Mouse (Mus musculus): ENCODE data around the gene Tceanc.

The Tceanc gene

GRCm38 (mm10) chrX:166518345-166518744 lies at the start of gene Tceanc:
Tceanc (minus strand) TSS chrX:166518567.
- no peak for DNase-seq (ENCODE audit: low read depth, low spot score)

GRCm38 (mm10) chrX:166565983-166566382 lies 47.6 kb upstream of the Tceanc start:
- no peak for DNase-seq (ENCODE audit: low read depth, low spot score)

GRCm38 (mm10) chrX:166565401-166565800 lies 47.0 kb upstream of the Tceanc start:
- no peak for DNase-seq (ENCODE audit: low read depth, low spot score)

- no peak for DNase-seq (ENCODE audit: low read depth, low spot score)
Measured at GRCm38 (mm10) chrX:166564900-166565299, 46.5 kb upstream of the Tceanc start.

- no peak for DNase-seq (ENCODE audit: low read depth, low spot score)
Measured at GRCm38 (mm10) chrX:166559333-166559732, 41.0 kb upstream of the Tceanc start.

GRCm38 (mm10) chrX:166552355-166552754 lies 34.0 kb upstream of the Tceanc start:
- no peak for DNase-seq (ENCODE audit: low read depth, low spot score)

- no peak for DNase-seq (ENCODE audit: low read depth, low spot score)
Measured at GRCm38 (mm10) chrX:166546495-166546894, 28.1 kb upstream of the Tceanc start.

- DNase-seq (ENCODE audit: low read depth, low spot score), result peak; percentile 15
Measured at GRCm38 (mm10) chrX:166535138-166535537, 16.8 kb upstream of the Tceanc start.

- DNase-seq (ENCODE audit: low read depth, low spot score), result no peak
Measured at GRCm38 (mm10) chrX:166533432-166533831, 15.1 kb upstream of the Tceanc start.

GRCm38 (mm10) chrX:166531671-166532070 lies 13.3 kb upstream of the Tceanc start:
- peak; percentile 79 for DNase-seq (ENCODE audit: low read depth, low spot score)

GRCm38 (mm10) chrX:166528126-166528525 lies 9.8 kb upstream of the Tceanc start:
- DNase-seq (ENCODE audit: low read depth, low spot score), result no peak

- DNase-seq (ENCODE audit: low read depth, low spot score), result no peak
Measured at GRCm38 (mm10) chrX:166525637-166526315, 7.4 kb upstream of the Tceanc start.

GRCm38 (mm10) chrX:166520782-166521181 lies 2.4 kb upstream of the Tceanc start:
- no peak for DNase-seq (ENCODE audit: low read depth, low spot score)

- no peak for DNase-seq (ENCODE audit: low read depth, low spot score)
Measured at GRCm38 (mm10) chrX:166516631-166517030, 1.7 kb downstream of the Tceanc start.

- DNase-seq (ENCODE audit: low read depth, low spot score), result no peak
Measured at GRCm38 (mm10) chrX:166515923-166516322, 2.4 kb downstream of the Tceanc start.

GRCm38 (mm10) chrX:166514035-166514434 lies 4.3 kb downstream of the Tceanc start:
- peak; percentile 75 for DNase-seq (ENCODE audit: low read depth, low spot score)

- DNase-seq (ENCODE audit: low read depth, low spot score), result no peak
Measured at GRCm38 (mm10) chrX:166512071-166512470, 6.3 kb downstream of the Tceanc start.

- no peak for DNase-seq (ENCODE audit: low read depth, low spot score)
Measured at GRCm38 (mm10) chrX:166511107-166511506, 7.3 kb downstream of the Tceanc start.

- DNase-seq (ENCODE audit: low read depth, low spot score), result peak; percentile 96
Measured at GRCm38 (mm10) chrX:166509761-166510738, 8.3 kb downstream of the Tceanc start.

- DNase-seq (ENCODE audit: low read depth, low spot score), result no peak
Measured at GRCm38 (mm10) chrX:166504421-166504820, 13.9 kb downstream of the Tceanc start.

GRCm38 (mm10) chrX:166499496-166500190 lies 18.7 kb downstream of the Tceanc start:
- no peak for DNase-seq (ENCODE audit: low read depth, low spot score)

- no peak for DNase-seq (ENCODE audit: low read depth, low spot score)
Measured at GRCm38 (mm10) chrX:166497771-166498170, 20.6 kb downstream of the Tceanc start.

Measured in ES-CJ7 (cell line).